Mouse (Mus musculus) E14TG2a.4 (cell line): ENCODE measurements around the gene Helz2.

Experiments used
- CTCF ChIP-seq: conservative IDR thresholded peaks from 2 replicates; pipeline ENCODE4 v1.5.1; 2014; ENCODE audit warnings: low read length
- NANOG ChIP-seq: IDR thresholded peaks from 2 replicates; pipeline ENCODE4 v1.6.1; 2014; ENCODE audit warnings: borderline replicate concordance, low read length, mixed read lengths
- POU5F1 ChIP-seq: IDR thresholded peaks from 2 replicates; pipeline ENCODE4 v1.6.1; 2014; ENCODE audit warnings: low read length, borderline replicate concordance

GRCm38 (mm10) chr2:181272092-181272491 lies 30.3 kb upstream of the Helz2 start:
- no peak for TF ChIP-seq CTCF
- no peak for TF ChIP-seq POU5F1
- TF ChIP-seq NANOG, result no peak
